Mouse (Mus musculus): ENCODE measurements at regions not wholly inside any gene's neighbourhood (a gene's known extent, or its start where the extent isn't known, plus 50 kb on each side); places are given as distances from the start of the nearest gene placed in this dataset.

DNA sequence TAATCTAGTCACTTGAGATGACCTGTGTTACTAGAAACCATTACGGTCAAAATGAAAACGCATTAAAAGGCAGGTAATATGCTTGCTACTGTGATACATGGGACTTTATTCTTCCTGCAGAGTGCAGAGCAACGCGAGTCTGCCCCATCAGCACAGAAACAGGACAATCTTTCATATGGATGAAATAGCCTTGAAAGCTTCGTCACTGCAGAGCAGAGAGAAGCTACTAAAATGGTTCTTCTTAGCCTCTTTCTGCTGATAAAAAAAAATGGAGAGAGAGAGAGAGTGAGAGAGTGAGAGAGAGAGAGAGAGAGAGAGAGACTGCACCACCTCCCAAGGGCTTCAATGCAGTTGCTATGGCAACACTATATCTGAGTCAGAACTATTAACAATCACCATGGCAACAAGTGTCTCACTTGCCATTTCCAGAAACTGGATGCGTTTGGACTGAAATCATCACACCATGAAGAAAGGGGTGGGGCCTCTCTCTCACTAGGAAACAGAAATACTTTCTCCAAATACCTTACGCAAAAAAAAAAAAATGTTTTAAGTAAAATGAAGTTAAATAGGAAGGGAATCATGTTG, 157.8 kb upstream of the Zbtb20 start:
- DNase-seq (ENCODE audit: low spot score, missing footprints) (peak; percentile 93), ATAC-seq (ENCODE audit: low FRiP score) (peak; percentile 85)
- H3K27ac ChIP-seq (ENCODE audit: low read depth, low read length) = peak overlapping the region; percentile 71
- H3K9me3 ChIP-seq (ENCODE audit: control insufficient read depth, low read length) = no peaks in the 10 kb centered on the region
- H3K4me2 ChIP-seq = peak overlapping the region; percentile 3; the same call in 1 of the 2 replicates
- no peaks in the 10 kb centered on the region for H3K36me3 ChIP-seq (ENCODE audit: control insufficient read depth, insufficient read depth, low read length)
- no peaks in the 10 kb centered on the region for H3K27me3 ChIP-seq (ENCODE audit: control insufficient read depth, insufficient read depth, low read length)
- H3K4me3 ChIP-seq (ENCODE audit: low read depth, low read length) = no peak overlapping the region
- H3K9ac ChIP-seq (ENCODE audit: low read length) = no peak overlapping the region; the same call in 1 of the 2 replicates
- H3K4me1 ChIP-seq (ENCODE audit: control insufficient read depth, insufficient read depth, low read length) = peaks cover 17% of the 10 kb centered on the region
- 26% methylated on average over 7 of the region's 7 CpGs for WGBS

DNA sequence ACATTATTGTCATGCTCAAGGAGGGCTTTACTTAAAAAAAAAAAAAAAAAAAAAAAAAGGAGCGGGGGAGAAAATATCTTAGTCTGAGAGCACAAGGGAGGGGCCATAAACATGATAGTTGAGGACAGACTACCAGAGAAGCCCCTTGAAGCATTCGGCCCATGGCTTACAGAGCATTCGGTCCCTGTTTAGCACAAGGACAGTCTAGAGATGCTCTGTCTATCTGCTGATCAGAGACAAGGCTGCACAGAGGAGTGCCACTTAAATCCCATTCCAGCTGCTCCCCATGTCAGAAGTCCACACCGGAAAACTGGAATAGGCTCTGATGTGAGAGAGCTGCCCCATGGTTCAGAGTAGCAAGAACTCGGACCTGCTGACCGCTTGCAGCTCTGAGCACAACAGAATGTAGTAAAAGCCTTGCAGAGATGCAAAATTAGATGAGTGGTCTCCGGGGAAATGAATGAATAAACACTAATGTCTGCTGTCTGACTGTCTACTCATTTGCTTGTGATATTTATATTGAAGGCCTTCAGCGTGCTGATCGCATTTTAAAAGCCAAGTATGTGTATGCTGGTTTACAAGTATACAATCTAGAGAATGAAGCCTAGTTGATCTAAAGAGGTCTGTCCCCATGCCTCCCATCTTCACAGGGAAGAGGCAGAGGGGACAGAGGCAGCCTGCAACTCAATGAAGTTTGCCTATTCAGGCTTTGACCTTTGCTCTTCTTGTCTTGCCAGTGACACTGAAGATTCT, 158.4 kb upstream of the Zbtb20 start:
- peak overlapping the region; percentile 3; the same call in 1 of the 2 replicates for H3K4me2 ChIP-seq
- H3K4me1 ChIP-seq (ENCODE audit: control insufficient read depth, insufficient read depth, low read length) = peaks cover 17% of the 10 kb centered on the region
- 56% methylated on average over 8 of the region's 9 CpGs for WGBS
- H3K36me3 ChIP-seq (ENCODE audit: control insufficient read depth, insufficient read depth, low read length) = no peaks in the 10 kb centered on the region
- H3K27me3 ChIP-seq (ENCODE audit: control insufficient read depth, insufficient read depth, low read length) = no peaks in the 10 kb centered on the region
- H3K27ac ChIP-seq (ENCODE audit: low read depth, low read length) = peak overlapping the region; percentile 71
- ATAC-seq (ENCODE audit: low FRiP score) = peak; percentile 54
- peak overlapping the region; percentile 5; the same call in 1 of the 2 replicates for H3K9ac ChIP-seq (ENCODE audit: low read length)
- DNase-seq (ENCODE audit: low spot score, missing footprints) = peak; percentile 91
- H3K4me3 ChIP-seq (ENCODE audit: low read depth, low read length) = no peak overlapping the region
- no peaks in the 10 kb centered on the region for H3K9me3 ChIP-seq (ENCODE audit: control insufficient read depth, low read length)

DNA sequence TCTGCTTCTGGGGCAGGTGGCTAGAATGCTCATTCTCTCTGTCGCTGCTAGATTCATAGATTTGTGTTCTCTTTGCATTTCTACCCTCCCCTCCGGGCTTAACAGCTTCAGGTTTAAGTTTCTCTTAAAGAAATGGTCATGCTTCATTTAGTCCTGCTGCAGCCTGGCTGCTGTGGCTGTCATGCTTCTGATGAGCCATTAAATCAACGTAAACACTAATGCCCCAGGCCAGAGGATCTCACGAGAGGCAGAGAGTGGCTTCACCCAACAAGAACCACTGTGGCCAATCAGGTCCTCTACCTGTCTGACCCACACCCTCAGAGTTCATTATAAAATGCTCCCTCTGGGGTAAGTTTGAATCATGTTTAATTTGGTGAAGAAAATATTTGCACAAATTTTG, 173.0 kb upstream of the Zbtb20 start:
- no peaks in the 10 kb centered on the region for H3K9me3 ChIP-seq (ENCODE audit: control insufficient read depth, low read length)
- ATAC-seq (ENCODE audit: low FRiP score) (peak; percentile 69; the same call in 1 of the 2 replicates), DNase-seq (ENCODE audit: low spot score, missing footprints) (no peak)
- H3K4me3 ChIP-seq (ENCODE audit: low read depth, low read length) = no peak overlapping the region
- 0 out of 2 replicates have a peak, but pooled peaks cover 5% of the 10 kb centered on the region for H3K4me1 ChIP-seq (ENCODE audit: control insufficient read depth, insufficient read depth, low read length)
- H3K27me3 ChIP-seq (ENCODE audit: control insufficient read depth, insufficient read depth, low read length) = no peaks in the 10 kb centered on the region
- H3K36me3 ChIP-seq (ENCODE audit: control insufficient read depth, insufficient read depth, low read length) = no peaks in the 10 kb centered on the region
- H3K27ac ChIP-seq (ENCODE audit: low read depth, low read length) = no peak overlapping the region
- 19% methylated on average over 4 of the region's 4 CpGs for WGBS
- H3K9ac ChIP-seq (ENCODE audit: low read length) = no peak overlapping the region
- no peak overlapping the region for H3K4me2 ChIP-seq

DNA sequence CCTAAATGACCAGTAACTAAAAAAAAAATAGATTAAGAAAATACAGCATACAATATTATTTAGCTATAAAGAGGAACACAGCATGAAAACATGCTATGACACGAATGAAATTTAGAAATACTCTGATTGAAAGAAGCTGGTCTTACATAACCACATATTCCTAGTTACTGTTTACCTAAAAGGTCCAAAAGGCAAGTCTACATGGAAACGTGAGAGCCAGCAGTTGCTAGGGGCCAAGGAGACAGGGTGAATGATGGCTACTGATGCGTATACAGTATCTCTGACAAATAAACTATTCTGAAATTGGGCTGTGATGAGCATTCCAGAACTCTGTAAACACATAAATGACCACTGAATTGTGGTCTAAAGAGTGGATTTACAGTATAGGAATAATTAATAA, 194.5 kb upstream of the Zbtb20 start:
- Histone ChIP-seq H3K4me2 (no peak overlapping the region), H3K27me3 (ENCODE audit: control insufficient read depth, insufficient read depth, low read length) (no peaks in the 10 kb centered on the region), H3K9me3 (ENCODE audit: control insufficient read depth, low read length) (peaks cover 3% of the 10 kb centered on the region; the same call in 1 of the 2 replicates), H3K27ac (ENCODE audit: low read depth, low read length) (no peak overlapping the region), H3K36me3 (ENCODE audit: control insufficient read depth, insufficient read depth, low read length) (no peaks in the 10 kb centered on the region), H3K4me1 (ENCODE audit: control insufficient read depth, insufficient read depth, low read length) (no peaks in the 10 kb centered on the region), H3K9ac (ENCODE audit: low read length) (no peak overlapping the region), H3K4me3 (ENCODE audit: low read depth, low read length) (no peak overlapping the region)
- no peak for ATAC-seq (ENCODE audit: low FRiP score)
- DNase-seq (ENCODE audit: low spot score, missing footprints) = no peak
- 88% methylated on average over 3 of the region's 3 CpGs for WGBS

DNA sequence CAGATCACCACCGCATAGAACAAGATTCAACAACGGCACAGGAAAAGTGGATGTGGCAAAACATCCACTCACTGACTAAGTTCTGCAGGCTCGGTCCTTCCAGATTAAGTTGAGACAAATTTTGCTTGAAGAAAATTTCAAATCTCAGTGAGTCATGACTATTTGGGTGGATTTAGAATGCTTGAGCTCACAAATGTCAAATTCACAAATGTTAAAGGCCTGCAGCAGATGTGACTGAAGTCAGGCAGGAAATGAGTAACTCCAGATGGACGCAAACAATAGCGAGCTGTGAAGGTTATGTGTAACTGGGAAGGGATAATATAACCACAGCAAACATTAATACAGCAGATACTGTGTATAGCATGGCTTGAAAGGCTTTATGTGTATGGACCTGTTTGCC, 198.5 kb upstream of the Zbtb20 start:
- no peak for ATAC-seq (ENCODE audit: low FRiP score)
- Histone ChIP-seq H3K4me2 (no peak overlapping the region), H3K4me3 (ENCODE audit: low read depth, low read length) (no peak overlapping the region), H3K9ac (ENCODE audit: low read length) (no peak overlapping the region), H3K27me3 (ENCODE audit: control insufficient read depth, insufficient read depth, low read length) (no peaks in the 10 kb centered on the region), H3K27ac (ENCODE audit: low read depth, low read length) (no peak overlapping the region), H3K36me3 (ENCODE audit: control insufficient read depth, insufficient read depth, low read length) (no peaks in the 10 kb centered on the region), H3K9me3 (ENCODE audit: control insufficient read depth, low read length) (no peaks in the 10 kb centered on the region), H3K4me1 (ENCODE audit: control insufficient read depth, insufficient read depth, low read length) (no peaks in the 10 kb centered on the region)
- WGBS = 90% methylated on average over 5 of the region's 5 CpGs
- DNase-seq (ENCODE audit: low spot score, missing footprints) = no peak

DNA sequence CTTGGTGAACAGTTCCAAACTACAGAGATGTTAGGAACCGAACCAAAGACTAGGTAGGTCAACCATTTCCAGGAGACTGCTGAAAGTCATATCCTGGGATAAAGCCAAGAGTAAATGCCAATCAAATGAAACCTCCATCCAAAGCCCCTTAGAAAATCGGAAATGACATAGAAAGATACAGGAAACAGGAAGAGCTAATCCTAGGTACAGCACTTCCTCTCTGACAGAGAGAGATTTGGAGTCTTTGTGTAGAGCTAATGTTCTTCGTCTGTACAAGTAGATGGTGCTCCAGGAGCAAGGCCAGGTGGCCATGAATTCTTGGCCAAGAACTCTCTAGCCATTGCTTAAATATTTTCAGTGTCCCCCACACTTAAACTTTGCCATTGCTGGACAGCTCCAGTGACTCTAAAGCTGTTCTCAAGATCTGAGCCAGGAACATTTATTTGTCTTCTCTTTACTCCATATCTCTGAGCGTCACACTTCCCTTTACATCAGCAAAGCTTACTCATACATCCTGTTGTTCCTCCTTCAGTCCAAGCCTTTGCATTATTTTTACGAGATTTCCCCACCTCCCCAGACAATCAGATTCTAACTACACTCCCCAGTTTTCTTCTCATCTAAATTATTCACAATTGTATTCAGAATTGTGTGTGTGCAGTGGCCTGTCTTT, 199.1 kb upstream of the Zbtb20 start:
- Histone ChIP-seq H3K27ac (ENCODE audit: low read depth, low read length) (no peak overlapping the region), H3K4me2 (no peak overlapping the region), H3K9me3 (ENCODE audit: control insufficient read depth, low read length) (no peaks in the 10 kb centered on the region), H3K4me1 (ENCODE audit: control insufficient read depth, insufficient read depth, low read length) (no peaks in the 10 kb centered on the region), H3K9ac (ENCODE audit: low read length) (no peak overlapping the region), H3K4me3 (ENCODE audit: low read depth, low read length) (no peak overlapping the region), H3K36me3 (ENCODE audit: control insufficient read depth, insufficient read depth, low read length) (no peaks in the 10 kb centered on the region), H3K27me3 (ENCODE audit: control insufficient read depth, insufficient read depth, low read length) (no peaks in the 10 kb centered on the region)
- 80% methylated on average over 5 of the region's 5 CpGs for WGBS
- ATAC-seq (ENCODE audit: low FRiP score) (no peak), DNase-seq (ENCODE audit: low spot score, missing footprints) (no peak)

DNA sequence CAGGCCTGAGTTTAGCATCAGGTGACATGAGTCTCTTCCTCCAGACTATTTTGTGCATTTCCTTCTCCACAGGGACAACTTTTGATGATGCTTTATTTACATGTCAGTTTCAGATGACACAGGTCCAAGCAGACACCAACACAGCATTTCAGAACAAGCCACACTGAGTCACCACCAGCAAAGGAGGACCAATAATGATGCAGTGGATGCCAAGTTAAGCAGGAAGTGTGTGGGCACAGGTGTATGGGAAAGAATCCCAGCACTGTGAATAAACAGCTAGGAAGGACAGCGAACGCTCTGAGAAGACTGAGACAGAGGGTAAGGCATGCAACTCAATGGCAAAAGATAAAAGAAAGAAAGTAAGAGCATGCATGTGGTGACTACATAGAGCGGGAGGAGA, 200.7 kb upstream of the Zbtb20 start:
- no peaks in the 10 kb centered on the region for H3K4me1 ChIP-seq (ENCODE audit: control insufficient read depth, insufficient read depth, low read length)
- no peaks in the 10 kb centered on the region for H3K27me3 ChIP-seq (ENCODE audit: control insufficient read depth, insufficient read depth, low read length)
- no peak overlapping the region for H3K4me3 ChIP-seq (ENCODE audit: low read depth, low read length)
- DNase-seq (ENCODE audit: low spot score, missing footprints) = no peak
- no peak overlapping the region for H3K4me2 ChIP-seq
- H3K36me3 ChIP-seq (ENCODE audit: control insufficient read depth, insufficient read depth, low read length) = no peaks in the 10 kb centered on the region
- H3K9ac ChIP-seq (ENCODE audit: low read length) = no peak overlapping the region
- H3K27ac ChIP-seq (ENCODE audit: low read depth, low read length) = no peak overlapping the region
- 93% methylated on average over 3 of the region's 3 CpGs for WGBS
- ATAC-seq (ENCODE audit: low FRiP score) = no peak
- no peaks in the 10 kb centered on the region for H3K9me3 ChIP-seq (ENCODE audit: control insufficient read depth, low read length)

DNA sequence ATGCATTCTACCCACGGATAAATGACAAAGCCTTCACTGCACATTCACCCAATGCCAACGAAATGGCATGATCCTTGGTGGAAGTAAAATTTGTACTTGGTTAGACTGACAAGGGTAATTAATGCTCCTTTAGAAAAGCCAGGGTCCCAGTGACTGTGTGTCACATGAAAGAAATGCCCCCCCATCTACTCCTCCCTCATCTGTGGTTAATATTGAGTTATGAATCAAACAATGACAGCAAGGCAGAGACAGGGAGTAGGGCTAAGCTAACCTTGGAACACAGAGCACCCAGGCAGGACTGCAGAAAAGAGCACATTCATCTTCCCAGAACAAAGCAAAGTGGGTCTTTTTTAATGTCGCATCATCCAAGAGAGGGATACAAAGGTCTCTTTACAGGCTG, 209.1 kb upstream of the Zbtb20 start:
- no peaks in the 10 kb centered on the region for H3K27me3 ChIP-seq (ENCODE audit: control insufficient read depth, insufficient read depth, low read length)
- 75% methylated on average over 3 of the region's 3 CpGs for WGBS
- no peak for ATAC-seq (ENCODE audit: low FRiP score)
- no peak overlapping the region for H3K4me2 ChIP-seq
- H3K27ac ChIP-seq (ENCODE audit: low read depth, low read length) = no peak overlapping the region
- H3K4me1 ChIP-seq (ENCODE audit: control insufficient read depth, insufficient read depth, low read length) = no peaks in the 10 kb centered on the region
- no peaks in the 10 kb centered on the region for H3K9me3 ChIP-seq (ENCODE audit: control insufficient read depth, low read length)
- H3K4me3 ChIP-seq (ENCODE audit: low read depth, low read length) = no peak overlapping the region
- no peak for DNase-seq (ENCODE audit: low spot score, missing footprints)
- H3K36me3 ChIP-seq (ENCODE audit: control insufficient read depth, insufficient read depth, low read length) = no peaks in the 10 kb centered on the region
- no peak overlapping the region for H3K9ac ChIP-seq (ENCODE audit: low read length)

All from midbrain, embryonic 11.5 days (tissue).